In genomic region chr2:69851427-69852058, GRCm38 (mm10) we compare ENCODE assay signal across 14 mouse cellular contexts. TPM values are rescaled to one million over a fixed set of nuclear protein-coding genes. Genes with fewer than 3 reads are reported as not detected.
A peak's percentile ranks its signal among the peaks of the same experiment; 100 is the strongest.
DNase-seq lines count a peak whose midpoint lies in the region; ATAC-seq and TF ChIP-seq lines count a peak whose summit lies in the region.
"Had no signal": no experiment of that assay in that cellular context is flagged by ENCODE, and none has a peak within 500 bp of the region (broad histone marks: within the 10 kb centered on the region; RNA-seq: fewer than 3 reads in every experiment).

No protein-coding gene starts in this region.

- no peak for DNase-seq in left cerebral cortex, adult 2 months (ENCODE audit: extremely low spot score in 1 of 2, low spot score in 2 of 2)
- no peak for DNase-seq in left cerebral cortex, adult 11 months (ENCODE audit: low spot score)
- DNase-seq in ZHBTc4 (ENCODE audit: low read depth, low spot score) = peak; percentile 18
- DNase-seq in liver, postnatal 0 days = peak; percentile 37
- DNase-seq in cerebellum, adult 2 months = no peak
- DNase-seq in forebrain, embryonic 11.5 days (ENCODE audit: low spot score) = no peak
- DNase-seq: cerebellum, postnatal 36 days; kidney, postnatal 36 days; spleen, adult 18-20 months had no signal

- H3K27me3 ChIP-seq in liver, postnatal 0 days (ENCODE audit: insufficient read depth, low read length) = no peaks in the 10 kb centered on the region
- no peaks in the 10 kb centered on the region for H3K27me3 ChIP-seq in cerebellum, adult 2 months (ENCODE audit: control insufficient read depth, insufficient read depth, low read length)
- no peaks in the 10 kb centered on the region for H3K27me3 ChIP-seq in forebrain, embryonic 11.5 days (ENCODE audit: control insufficient read depth, insufficient read depth, low read length)
- H3K27me3 ChIP-seq: limb, embryonic 15.5 days; megakaryocyte, embryonic 14.5 days had no signal

- no peaks in the 10 kb centered on the region for H3K36me3 ChIP-seq in liver, postnatal 0 days (replicated peaks; ENCODE audit: insufficient read depth, low read length)
- no peaks in the 10 kb centered on the region for H3K36me3 ChIP-seq in forebrain, embryonic 11.5 days (ENCODE audit: control insufficient read depth, insufficient read depth, low read length)
- H3K36me3 ChIP-seq: limb, embryonic 15.5 days had no signal

- H3K9me3 ChIP-seq in liver, postnatal 0 days (ENCODE audit: low read length) = no peaks in the 10 kb centered on the region
- H3K9me3 ChIP-seq in forebrain, embryonic 11.5 days (ENCODE audit: control insufficient read depth, low read length) = no peaks in the 10 kb centered on the region
- H3K9me3 ChIP-seq: limb, embryonic 15.5 days; megakaryocyte, embryonic 14.5 days had no signal

- intact Hi-C loops in left cerebral cortex, adult 2 months (cut with DNase I) = loop anchor here (5.0 kb wide), 1 partner anchor 49 kb away; no protein-coding TSS in a partner anchor

- no peak overlapping the region for H3K9ac ChIP-seq in liver, postnatal 0 days (replicated peaks)
- H3K9ac ChIP-seq in forebrain, embryonic 11.5 days (ENCODE audit: low read length) = no peak overlapping the region
- H3K9ac ChIP-seq: limb, embryonic 15.5 days had no signal

- no peak overlapping the region for H3K27ac ChIP-seq in left cerebral cortex, adult 2 months
- H3K27ac ChIP-seq in liver, postnatal 0 days (ENCODE audit: low read depth) = no peak overlapping the region
- no peak overlapping the region for H3K27ac ChIP-seq in cerebellum, adult 2 months (ENCODE audit: insufficient read depth, low read length)
- no peak overlapping the region for H3K27ac ChIP-seq in forebrain, embryonic 11.5 days (ENCODE audit: low read depth, low read length)
- H3K27ac ChIP-seq: limb, embryonic 15.5 days had no signal

- TF ChIP-seq POLR2A in cerebellum, adult 2 months (IDR thresholded peaks at IDR 0.05; ENCODE audit: borderline replicate concordance, insufficient read depth, low read length) = no peak

- WGBS in liver, postnatal 0 days (ENCODE audit: insufficient replicate concordance) = 66% methylated on average over 2 of the region's 2 CpGs
- WGBS in cerebellum, adult 2 months = 77% methylated on average over 2 of the region's 2 CpGs
- 48% methylated on average over 2 of the region's 2 CpGs for WGBS in forebrain, embryonic 11.5 days

- no peak overlapping the region for H3K4me2 ChIP-seq in liver, postnatal 0 days (ENCODE audit: low read depth, low read length)
- H3K4me2 ChIP-seq in forebrain, embryonic 11.5 days (ENCODE audit: low read depth, low read length, severe bottlenecking) = no peak overlapping the region
- H3K4me2 ChIP-seq: limb, embryonic 15.5 days had no signal

- peak; percentile 7; the same call in 1 of the 2 replicates for TF ChIP-seq CTCF in left cerebral cortex, adult 2 months (IDR thresholded peaks at IDR 0.05)
- TF ChIP-seq CTCF in liver, postnatal 0 days (IDR thresholded peaks at IDR 0.05; ENCODE audit: low read depth) = peak; percentile 65
- TF ChIP-seq CTCF in cerebellum, adult 2 months (IDR thresholded peaks at IDR 0.05; ENCODE audit: borderline replicate concordance, insufficient read depth, low read depth, low read length) = no peak

- peaks cover 7% of the 10 kb centered on the region; the same call in 1 of the 2 replicates for H3K4me1 ChIP-seq in liver, postnatal 0 days (ENCODE audit: insufficient read depth)
- H3K4me1 ChIP-seq in cerebellum, adult 2 months (ENCODE audit: control insufficient read depth, insufficient read depth, low read length) = no peaks in the 10 kb centered on the region
- peaks cover 2% of the 10 kb centered on the region; the same call in 1 of the 2 replicates for H3K4me1 ChIP-seq in forebrain, embryonic 11.5 days (replicated peaks; ENCODE audit: control insufficient read depth, insufficient read depth, low read length)
- H3K4me1 ChIP-seq: limb, embryonic 15.5 days had no signal

- ATAC-seq in erythroblast, adult 5-6 weeks (replicated peaks; ENCODE audit: low FRiP score, poor library complexity, severe bottlenecking) = peak; percentile 74
- ATAC-seq in liver, postnatal 0 days = peak; percentile 68
- ATAC-seq in granulocyte monocyte progenitor cell, adult 5-6 weeks (replicated peaks; ENCODE audit: poor library complexity, severe bottlenecking) = no peak
- no peak for ATAC-seq in forebrain, embryonic 11.5 days (replicated peaks; ENCODE audit: low FRiP score)
- ATAC-seq: inflammation-experienced regulatory T-cells, adult 6 months had no signal

- no peak overlapping the region for H3K4me3 ChIP-seq in left cerebral cortex, adult 2 months
- H3K4me3 ChIP-seq in liver, postnatal 0 days (ENCODE audit: low read depth, low read length) = no peak overlapping the region
- H3K4me3 ChIP-seq in cerebellum, adult 2 months (replicated peaks; ENCODE audit: insufficient read depth, low read depth, low read length) = no peak overlapping the region
- no peak overlapping the region for H3K4me3 ChIP-seq in forebrain, embryonic 11.5 days (ENCODE audit: low read depth, low read length)
- H3K4me3 ChIP-seq: limb, embryonic 15.5 days had no signal

- no peak for TF ChIP-seq EP300 in liver, postnatal 0 days (IDR thresholded peaks at IDR 0.05; ENCODE audit: low read depth)

RNA-seq across cellular contexts. Expression of gene Ssb, which starts 9.8 kb away (rescaled TPM):
- total RNA-seq in left cerebral cortex, adult 2 months (2021) = 100 to 1,000 TPM; 108 to 115 TPM
- total RNA-seq in erythroblast, adult 5-6 weeks (2015; ENCODE audit: low replicate concordance) = 90.3 and 130 TPM in 2 replicates
- total RNA-seq in erythroblast, adult 5-6 weeks (2017; ENCODE audit: low replicate concordance) = 98.7 and 161 TPM in 2 replicates
- polyA plus RNA-seq in liver, postnatal 0 days (2015; fragmentation: Nextera tagmentation; extraction: Ambion mirVana) = 112 and 128 TPM in 2 replicates
- total RNA-seq in granulocyte monocyte progenitor cell, adult 5-6 weeks (2014; fragmentation: Nextera tagmentation) = 279 TPM in 2 replicates
- 479 and 601 TPM in 2 replicates for total RNA-seq in granulocyte monocyte progenitor cell, adult 5-6 weeks (2017)
- polyA plus RNA-seq in cerebellum, adult 2 months (2012; rRNA removed) = 91.0 and 92.8 TPM in 2 replicates
- polyA plus RNA-seq in forebrain, embryonic 11.5 days (2014; fragmentation: Nextera tagmentation; extraction: Ambion mirVana) = 405 and 430 TPM in 2 replicates

RNA-seq across cellular contexts. Expression of gene Klhl23, which starts 29.8 kb away (rescaled TPM):
- 10 to 100 TPM; 49.2 to 53.7 TPM for total RNA-seq in left cerebral cortex, adult 2 months (2021)
- 2.1 and 2.7 TPM in 2 replicates for total RNA-seq in erythroblast, adult 5-6 weeks (2015; ENCODE audit: low replicate concordance)
- total RNA-seq in erythroblast, adult 5-6 weeks (2017; ENCODE audit: low replicate concordance) = 3.6 and 10.4 TPM in 2 replicates
- 3.9 and 5.6 TPM in 2 replicates for polyA plus RNA-seq in liver, postnatal 0 days (2015; fragmentation: Nextera tagmentation; extraction: Ambion mirVana)
- 10.8 and 14.6 TPM in 2 replicates for total RNA-seq in granulocyte monocyte progenitor cell, adult 5-6 weeks (2014; fragmentation: Nextera tagmentation)
- total RNA-seq in granulocyte monocyte progenitor cell, adult 5-6 weeks (2017) = 31.5 and 33.6 TPM in 2 replicates
- polyA plus RNA-seq in cerebellum, adult 2 months (2012; rRNA removed) = 25.6 and 28.8 TPM in 2 replicates
- polyA plus RNA-seq in forebrain, embryonic 11.5 days (2014; fragmentation: Nextera tagmentation; extraction: Ambion mirVana) = 36.3 and 36.7 TPM in 2 replicates

RNA-seq across cellular contexts. Expression of gene Mettl5, which starts 33.9 kb away (rescaled TPM):
- 10 to 100 TPM; 13.5 to 15.2 TPM for total RNA-seq in left cerebral cortex, adult 2 months (2021)
- 22.8 and 34.0 TPM in 2 replicates for total RNA-seq in erythroblast, adult 5-6 weeks (2015; ENCODE audit: low replicate concordance)
- 33.3 and 50.2 TPM in 2 replicates for total RNA-seq in erythroblast, adult 5-6 weeks (2017; ENCODE audit: low replicate concordance)
- 27.8 and 28.7 TPM in 2 replicates for polyA plus RNA-seq in liver, postnatal 0 days (2015; fragmentation: Nextera tagmentation; extraction: Ambion mirVana)
- 21.1 and 28.7 TPM in 2 replicates for total RNA-seq in granulocyte monocyte progenitor cell, adult 5-6 weeks (2014; fragmentation: Nextera tagmentation)
- total RNA-seq in granulocyte monocyte progenitor cell, adult 5-6 weeks (2017) = 46.0 and 48.8 TPM in 2 replicates
- 16.3 and 17.6 TPM in 2 replicates for polyA plus RNA-seq in cerebellum, adult 2 months (2012; rRNA removed)
- 43.1 and 45.1 TPM in 2 replicates for polyA plus RNA-seq in forebrain, embryonic 11.5 days (2014; fragmentation: Nextera tagmentation; extraction: Ambion mirVana)

RNA-seq across cellular contexts. Expression of gene Ubr3, which starts 45.5 kb away (rescaled TPM):
- total RNA-seq in left cerebral cortex, adult 2 months (2021) = 100 to 1,000 TPM; 134 to 137 TPM
- 63.7 and 68.0 TPM in 2 replicates for total RNA-seq in erythroblast, adult 5-6 weeks (2015; ENCODE audit: low replicate concordance)
- 83.7 and 117 TPM in 2 replicates for total RNA-seq in erythroblast, adult 5-6 weeks (2017; ENCODE audit: low replicate concordance)
- polyA plus RNA-seq in liver, postnatal 0 days (2015; fragmentation: Nextera tagmentation; extraction: Ambion mirVana) = 5.7 and 6.0 TPM in 2 replicates
- 35.2 and 40.8 TPM in 2 replicates for total RNA-seq in granulocyte monocyte progenitor cell, adult 5-6 weeks (2014; fragmentation: Nextera tagmentation)
- total RNA-seq in granulocyte monocyte progenitor cell, adult 5-6 weeks (2017) = 33.3 and 41.9 TPM in 2 replicates
- 63.2 and 67.5 TPM in 2 replicates for polyA plus RNA-seq in cerebellum, adult 2 months (2012; rRNA removed)
- polyA plus RNA-seq in forebrain, embryonic 11.5 days (2014; fragmentation: Nextera tagmentation; extraction: Ambion mirVana) = 14.0 and 19.6 TPM in 2 replicates

Comparison
In these comparisons a context has a peak if more than half of its experiments do, and no peak if none do; other contexts are left out.
1. DNase-seq: peak in ZHBTc4 (single experiment) and liver, postnatal 0 days (single experiment); none in left cerebral cortex, adult 2 months (0 of 2), left cerebral cortex, adult 11 months (single experiment), cerebellum, adult 2 months (0 of 2) and forebrain, embryonic 11.5 days (single experiment).
2. ATAC-seq: peak in erythroblast, adult 5-6 weeks (single experiment) and liver, postnatal 0 days (single experiment); none in granulocyte monocyte progenitor cell, adult 5-6 weeks (single experiment) and forebrain, embryonic 11.5 days (single experiment).